8 mouse cellular contexts compared by ENCODE assay signal in the genomic region with DNA sequence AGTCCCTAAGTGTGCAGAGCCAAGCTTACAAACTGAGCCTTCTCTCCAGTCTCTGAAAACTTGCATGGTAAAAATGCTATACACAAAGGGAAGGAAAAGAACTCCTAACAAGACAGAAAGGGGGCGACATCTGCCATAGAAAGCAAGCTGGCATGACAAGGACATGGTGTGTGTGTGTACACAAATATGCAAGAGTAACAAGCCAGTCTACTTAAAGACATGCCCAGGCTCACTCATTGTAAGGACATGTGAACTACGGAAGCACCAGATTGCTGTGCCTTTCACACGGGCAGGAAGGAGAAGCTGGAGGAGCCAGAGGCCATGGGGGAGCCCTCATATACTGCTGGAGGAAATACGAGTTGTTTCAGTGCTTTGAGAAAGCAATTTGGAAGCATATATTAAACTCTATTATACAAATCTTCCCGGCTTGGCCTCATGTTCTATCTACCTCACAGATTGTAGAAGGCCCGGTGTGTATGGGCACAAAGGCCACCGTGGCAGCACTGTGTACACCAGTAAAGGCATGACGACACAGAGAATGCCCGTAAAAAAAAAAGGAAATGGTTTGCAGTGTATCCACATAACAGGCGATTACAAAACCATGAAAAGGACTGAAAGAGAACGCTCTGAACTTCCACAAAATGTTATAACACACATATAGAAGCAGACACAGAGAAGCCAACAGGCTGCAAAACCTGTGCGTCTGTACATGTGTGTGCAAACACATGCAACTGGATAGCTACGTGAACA. TPM values are rescaled to one million over a fixed set of nuclear protein-coding genes. Genes with fewer than 3 reads are reported as not detected.
DNase-seq lines count a peak whose midpoint lies in the region; ATAC-seq and TF ChIP-seq lines count a peak whose summit lies in the region.

No protein-coding gene starts in this region.

- no peaks in the 10 kb centered on the region for H3K9me3 ChIP-seq in forebrain, postnatal 0 days (ENCODE audit: low read length)
- H3K9me3 ChIP-seq in forebrain, embryonic 16.5 days (ENCODE audit: control insufficient read depth, low read length), result no peaks in the 10 kb centered on the region
- no peaks in the 10 kb centered on the region for H3K9me3 ChIP-seq in lung, embryonic 14.5 days (ENCODE audit: low read depth, low read length)
- H3K9me3 ChIP-seq in limb, embryonic 10.5 days (replicated peaks), result no peaks in the 10 kb centered on the region

- TF ChIP-seq CTCF in forebrain, postnatal 0 days (IDR thresholded peaks at IDR 0.05; ENCODE audit: low read depth), result peak; percentile 57
- peak; percentile 55 for TF ChIP-seq CTCF in lung, embryonic 14.5 days (IDR thresholded peaks at IDR 0.05; ENCODE audit: low read depth)

- H3K36me3 ChIP-seq in forebrain, postnatal 0 days (ENCODE audit: insufficient read depth), result no peaks in the 10 kb centered on the region
- H3K36me3 ChIP-seq in forebrain, embryonic 16.5 days (ENCODE audit: control insufficient read depth, insufficient read depth), result no peaks in the 10 kb centered on the region
- H3K36me3 ChIP-seq in lung, embryonic 14.5 days (ENCODE audit: insufficient read depth), result no peaks in the 10 kb centered on the region
- no peaks in the 10 kb centered on the region for H3K36me3 ChIP-seq in limb, embryonic 10.5 days

- no peaks in the 10 kb centered on the region for H3K4me1 ChIP-seq in forebrain, postnatal 0 days (ENCODE audit: insufficient read depth)
- H3K4me1 ChIP-seq in forebrain, embryonic 16.5 days (replicated peaks; ENCODE audit: control insufficient read depth, insufficient read depth, low read length), result no peaks in the 10 kb centered on the region
- H3K4me1 ChIP-seq in lung, embryonic 14.5 days (ENCODE audit: insufficient read depth), result peaks cover 2% of the 10 kb centered on the region; the same call in 1 of the 2 replicates
- peaks cover 23% of the 10 kb centered on the region for H3K4me1 ChIP-seq in limb, embryonic 10.5 days

- no peak overlapping the region for H3K9ac ChIP-seq in forebrain, postnatal 0 days
- no peak overlapping the region for H3K9ac ChIP-seq in forebrain, embryonic 16.5 days (replicated peaks; ENCODE audit: low read depth, low read length)
- H3K9ac ChIP-seq in lung, embryonic 14.5 days, result no peak overlapping the region

- peak; percentile 25 for DNase-seq in forebrain, postnatal 0 days
- DNase-seq in lung, embryonic 14.5 days, result peak; percentile 56
- DNase-seq in lung, adult 18-20 months, result no peak
- DNase-seq in limb, embryonic 10.5 days (ENCODE audit: low spot score), result no peak
- no peak for DNase-seq in urinary bladder, postnatal 25 days (ENCODE audit: low spot score)
- DNase-seq in adrenal gland, adult 8-10 months, result no peak

- no peak overlapping the region for H3K4me3 ChIP-seq in forebrain, postnatal 0 days (ENCODE audit: low read depth, low read length)
- no peak overlapping the region for H3K4me3 ChIP-seq in forebrain, embryonic 16.5 days (replicated peaks; ENCODE audit: low read length)
- no peak overlapping the region for H3K4me3 ChIP-seq in lung, embryonic 14.5 days (ENCODE audit: low read depth, low read length)
- no peak overlapping the region for H3K4me3 ChIP-seq in limb, embryonic 10.5 days

- ATAC-seq in forebrain, postnatal 0 days, result peak; percentile 47; the same call in 1 of the 2 replicates
- no peak for ATAC-seq in forebrain, embryonic 16.5 days
- ATAC-seq in lung, embryonic 14.5 days (ENCODE audit: insufficient read depth), result no peak
- peak; percentile 51; the same call in 1 of the 2 replicates for ATAC-seq in megakaryocyte-erythroid progenitor cell, adult 5-6 weeks (replicated peaks; ENCODE audit: low FRiP score, low TSS enrichment, poor library complexity, severe bottlenecking)

- no peak overlapping the region for H3K4me2 ChIP-seq in forebrain, postnatal 0 days (ENCODE audit: low read depth)
- H3K4me2 ChIP-seq in forebrain, embryonic 16.5 days (ENCODE audit: low read length), result no peak overlapping the region
- no peak overlapping the region for H3K4me2 ChIP-seq in lung, embryonic 14.5 days

- no peak overlapping the region for H3K27ac ChIP-seq in forebrain, postnatal 0 days (ENCODE audit: low read depth, low read length)
- H3K27ac ChIP-seq in forebrain, embryonic 16.5 days (ENCODE audit: low read length), result no peak overlapping the region
- H3K27ac ChIP-seq in lung, embryonic 14.5 days (ENCODE audit: low read depth), result peak overlapping the region; percentile 28; the same call in 1 of the 2 replicates
- peak overlapping the region; percentile 42; the same call in 1 of the 2 replicates for H3K27ac ChIP-seq in limb, embryonic 10.5 days

- 68% methylated on average over 13 of the region's 13 CpGs for WGBS in forebrain, postnatal 0 days
- WGBS in forebrain, embryonic 16.5 days, result 67% methylated on average over 13 of the region's 13 CpGs
- 66% methylated on average over 13 of the region's 13 CpGs for WGBS in lung, embryonic 14.5 days
- 77% methylated on average over 13 of the region's 13 CpGs for WGBS in limb, embryonic 10.5 days

- no peaks in the 10 kb centered on the region for H3K27me3 ChIP-seq in forebrain, postnatal 0 days (ENCODE audit: insufficient read depth, low read length)
- H3K27me3 ChIP-seq in forebrain, embryonic 16.5 days (replicated peaks; ENCODE audit: control insufficient read depth, insufficient read depth, low read length), result no peaks in the 10 kb centered on the region
- H3K27me3 ChIP-seq in lung, embryonic 14.5 days (ENCODE audit: insufficient read depth, low read length), result no peaks in the 10 kb centered on the region
- no peaks in the 10 kb centered on the region for H3K27me3 ChIP-seq in limb, embryonic 10.5 days (ENCODE audit: low read depth, poor library complexity, severe bottlenecking)

RNA-seq across cellular contexts. Expression of a gene that starts 28.3 kb away (rescaled TPM):
- 5.9 and 8.0 TPM in 2 replicates for total RNA-seq in forebrain, postnatal 0 days (2014; rRNA removed)
- polyA plus RNA-seq in forebrain, postnatal 0 days (2015; fragmentation: Nextera tagmentation; extraction: Ambion mirVana), result 7.5 and 7.9 TPM in 2 replicates
- polyA plus RNA-seq in forebrain, embryonic 16.5 days (2015; fragmentation: Nextera tagmentation; extraction: Ambion mirVana), result 8.3 and 9.9 TPM in 2 replicates
- 22.9 and 25.2 TPM in 2 replicates for polyA plus RNA-seq in lung, embryonic 14.5 days (2014; fragmentation: Nextera tagmentation; extraction: Ambion mirVana)
- 10.1 and 10.8 TPM in 2 replicates for polyA plus RNA-seq in limb, embryonic 10.5 days (2016; fragmentation: Nextera tagmentation; extraction: Ambion mirVana)
- total RNA-seq in megakaryocyte-erythroid progenitor cell, adult 5-6 weeks (2014; fragmentation: Nextera tagmentation), result 9.9 and 19.4 TPM in 2 replicates
- total RNA-seq in megakaryocyte-erythroid progenitor cell, adult 5-6 weeks (2017), result 11.1 TPM in 2 replicates
- total RNA-seq in adrenal gland, adult 8-10 months (2022), result 10 to 100 TPM; 15.2 to 23.8 (median 18.2) TPM

RNA-seq across cellular contexts. Expression of a gene that starts 46.9 kb away (rescaled TPM):
- total RNA-seq in forebrain, postnatal 0 days (2014; rRNA removed), result 23.9 and 25.2 TPM in 2 replicates
- 117 and 127 TPM in 2 replicates for polyA plus RNA-seq in forebrain, postnatal 0 days (2015; fragmentation: Nextera tagmentation; extraction: Ambion mirVana)
- polyA plus RNA-seq in forebrain, embryonic 16.5 days (2015; fragmentation: Nextera tagmentation; extraction: Ambion mirVana), result 138 and 145 TPM in 2 replicates
- polyA plus RNA-seq in lung, embryonic 14.5 days (2014; fragmentation: Nextera tagmentation; extraction: Ambion mirVana), result 208 and 220 TPM in 2 replicates
- polyA plus RNA-seq in limb, embryonic 10.5 days (2016; fragmentation: Nextera tagmentation; extraction: Ambion mirVana), result 141 and 148 TPM in 2 replicates
- 0.77 and 3.5 TPM in 2 replicates for total RNA-seq in megakaryocyte-erythroid progenitor cell, adult 5-6 weeks (2014; fragmentation: Nextera tagmentation)
- 1.2 and 3.5 TPM in 2 replicates for total RNA-seq in megakaryocyte-erythroid progenitor cell, adult 5-6 weeks (2017)
- total RNA-seq in adrenal gland, adult 8-10 months (2022), result 10 to 100 TPM; 14.6 to 25.4 (median 22.3) TPM

Comparison
In these comparisons a context has a peak if more than half of its experiments do, and no peak if none do; other contexts are left out.
1. ATAC-seq: peak in forebrain, postnatal 0 days (single experiment) and megakaryocyte-erythroid progenitor cell, adult 5-6 weeks (single experiment); none in forebrain, embryonic 16.5 days (single experiment) and lung, embryonic 14.5 days (single experiment).
2. DNase-seq: peak in forebrain, postnatal 0 days (single experiment) and lung, embryonic 14.5 days (single experiment); none in lung, adult 18-20 months (0 of 2), limb, embryonic 10.5 days (single experiment), urinary bladder, postnatal 25 days (single experiment) and adrenal gland, adult 8-10 months (single experiment).
3. H3K27ac ChIP-seq: peak in lung, embryonic 14.5 days (single experiment) and limb, embryonic 10.5 days (single experiment); none in forebrain, postnatal 0 days (single experiment) and forebrain, embryonic 16.5 days (single experiment).